Mouse (Mus musculus) megakaryocyte, adult 5-6 weeks (primary cell): ENCODE measurements around the gene Ipp. TPM values are rescaled to one million over a fixed set of nuclear protein-coding genes. Genes with fewer than 3 reads are reported as not detected.
A peak's percentile ranks its signal among the peaks of the same experiment; 100 is the strongest.

ENCODE experiments used
- ATAC-seq: 2 replicates; pipeline ENCODE4 v1.8.0; 2016; ENCODE audit warnings: mild to moderate bottlenecking, inconsistent platforms; ENCODE audit not compliant: poor library complexity, severe bottlenecking
- total RNA-seq, 2 experiments: library from RNA; stranded (forward) in 1 of 2; stranded (reverse) in 1 of 2; fragments of 153-499, 151-499 nt in 1 of 2; fragments of 221-1000, 200-1000 nt in 1 of 2; gene quantifications; 2 replicates each; pipeline versions ENCODE4 v1.2.3 to v1.2.4; 2015 to 2017

Ipp gene
- total RNA-seq, 2 experiments from 2014 or later, result 5.8 to 10.2 TPM

DNA sequence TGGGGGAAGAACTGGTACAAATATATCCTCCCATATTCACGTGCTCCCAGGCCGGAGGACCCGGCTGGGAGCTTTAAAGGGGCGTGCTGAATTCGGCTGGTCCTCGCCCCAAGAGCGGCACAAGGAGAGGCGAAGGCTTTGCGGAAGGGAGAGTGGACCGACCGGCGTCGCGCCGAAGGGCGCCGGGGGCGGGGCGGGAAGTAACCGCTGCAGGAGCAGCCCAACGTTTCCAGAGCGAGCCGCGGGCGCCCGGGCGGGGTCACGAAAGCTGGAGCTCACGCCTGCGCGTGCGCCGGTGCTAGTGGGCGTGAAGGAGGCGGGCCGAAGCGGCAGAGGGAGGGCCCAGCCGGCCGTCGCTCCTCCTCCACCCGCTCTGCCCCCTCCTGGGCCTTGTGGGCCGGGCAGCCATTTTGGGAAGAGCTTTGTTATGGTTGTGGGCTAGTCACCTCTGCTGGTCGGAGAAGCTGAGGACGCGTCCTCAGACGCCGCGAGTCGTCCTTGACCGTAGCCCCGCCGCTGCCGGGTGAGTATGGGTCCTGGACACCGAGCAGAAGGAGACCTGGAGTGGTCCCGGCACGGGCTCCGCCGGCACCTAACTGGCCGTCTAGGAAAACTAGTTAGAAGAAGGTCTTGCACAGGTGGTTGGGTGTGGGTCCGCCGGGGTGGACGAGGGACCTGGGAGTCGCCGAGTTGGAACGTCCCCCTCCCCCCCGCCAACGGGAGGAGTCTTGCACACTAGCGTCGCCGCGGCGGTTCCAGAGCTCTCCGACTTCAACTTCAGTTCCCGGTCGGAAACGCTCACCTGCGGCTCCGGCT is 50.2 kb downstream of the Ipp start, which contains the start of gene Gpbp1l1:
Gene Gpbp1l1 (plus strand): TSS at position 353 of the 816 bp plus-strand sequence.
- ATAC-seq, result peak; percentile 81

DNA sequence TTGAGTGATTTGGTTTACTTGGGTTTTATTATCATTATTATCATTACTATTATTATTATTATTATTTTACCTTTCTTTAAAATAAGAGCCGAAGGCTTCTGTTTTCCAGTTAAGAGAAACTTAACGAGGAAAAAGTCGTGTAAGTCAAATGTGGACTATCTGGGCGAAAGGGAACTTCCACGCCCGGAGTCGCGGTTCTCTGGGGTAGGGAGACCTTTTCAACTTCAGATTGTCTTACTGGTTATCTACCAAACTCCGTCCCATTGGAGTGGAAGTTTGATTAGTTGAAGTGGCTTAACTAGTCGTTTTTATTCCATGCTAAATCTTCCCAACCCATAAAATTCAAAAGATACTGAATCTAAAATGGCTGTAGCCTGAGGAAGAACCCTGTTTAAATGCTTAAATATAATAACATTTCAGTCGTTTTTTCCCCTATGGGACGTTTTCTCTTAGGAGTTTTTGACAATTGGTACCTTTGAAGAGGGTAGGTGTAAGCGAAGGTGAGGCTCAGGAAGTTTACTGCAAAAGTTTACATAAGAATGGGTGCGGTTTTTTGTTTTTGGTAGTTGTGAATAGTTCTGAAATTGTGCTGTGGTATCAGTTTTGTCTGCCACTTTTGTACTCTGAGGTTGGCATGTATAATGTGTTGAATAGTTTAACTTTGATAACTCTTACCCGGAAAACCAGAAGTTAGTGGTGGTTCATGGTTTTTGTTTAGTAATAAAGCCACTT is 51.0 kb downstream of the Ipp start:
- ATAC-seq, result no peak

Other genes with a start within 250 kb of the Ipp start
- gene Mast2, start 43.4 kb upstream of the Ipp start, total RNA-seq (2015), result 22.1 and 28.7 TPM in 2 replicates
- gene Mast2, start 43.4 kb upstream of the Ipp start, total RNA-seq (2017), result 10.5 and 11.7 TPM in 2 replicates
- 17.5 and 20.8 TPM in 2 replicates for gene Tmem69, start 48.4 kb downstream of the Ipp start, total RNA-seq (2015)
- 5.5 and 10.2 TPM in 2 replicates for gene Tmem69, start 48.4 kb downstream of the Ipp start, total RNA-seq (2017)
- gene Gpbp1l1, start 50.1 kb downstream of the Ipp start, total RNA-seq (2015), result 78.7 and 84.3 TPM in 2 replicates
- gene Gpbp1l1, start 50.1 kb downstream of the Ipp start, total RNA-seq (2017), result 139 and 162 TPM in 2 replicates
- 2.7 and 3.3 TPM in 2 replicates for gene Ccdc17, start 89.1 kb downstream of the Ipp start, total RNA-seq (2015)
- gene Ccdc17, start 89.1 kb downstream of the Ipp start, total RNA-seq (2017), result 2.6 and 4.3 TPM in 2 replicates
- 95.7 and 101 TPM in 2 replicates for gene Nasp, start 120.4 kb downstream of the Ipp start, total RNA-seq (2015)
- 225 and 236 TPM in 2 replicates for gene Nasp, start 120.4 kb downstream of the Ipp start, total RNA-seq (2017)
- 465 and 471 TPM in 2 replicates for gene Akr1a1, start 144.1 kb downstream of the Ipp start, total RNA-seq (2015)
- 733 and 897 TPM in 2 replicates for gene Akr1a1, start 144.1 kb downstream of the Ipp start, total RNA-seq (2017)
- 556 and 644 TPM in 2 replicates for gene Prdx1, start 178.0 kb downstream of the Ipp start, total RNA-seq (2015)
- gene Prdx1, start 178.0 kb downstream of the Ipp start, total RNA-seq (2017), result 344 and 395 TPM in 2 replicates
- gene Mmachc, start 200.9 kb downstream of the Ipp start, total RNA-seq (2015), result 8.1 and 10.9 TPM in 2 replicates
- gene Mmachc, start 200.9 kb downstream of the Ipp start, total RNA-seq (2017), result 5.2 and 6.4 TPM in 2 replicates
- 34.7 and 36.2 TPM in 2 replicates for gene Ccdc163, start 201.0 kb downstream of the Ipp start, total RNA-seq (2015)
- gene Ccdc163, start 201.0 kb downstream of the Ipp start, total RNA-seq (2017), result 19.2 and 23.4 TPM in 2 replicates
- 29.1 and 38.5 TPM in 2 replicates for gene Tesk2, start 213.4 kb downstream of the Ipp start, total RNA-seq (2015)
- 22.8 and 24.3 TPM in 2 replicates for gene Tesk2, start 213.4 kb downstream of the Ipp start, total RNA-seq (2017)